Mouse (Mus musculus) lung, embryonic 16.5 days (tissue): ENCODE data around the gene Timp3. TPM values are rescaled to one million over a fixed set of nuclear protein-coding genes. Genes with fewer than 3 reads are reported as not detected.

Experiments
- ATAC-seq: fragments of 200-750 bp; cut with Nextera tagmentation; 2 replicates; pipeline ENCODE4 v1.8.0; 2017; ENCODE audit warnings: low read depth, mild to moderate bottlenecking, moderate library complexity
- H3K27ac ChIP-seq: fragments of 300-500 bp; sonication (generic); 2 replicates; pipeline ENCODE4 v1.5.1; 2014; ENCODE audit warnings: mild to moderate bottlenecking, control low read depth, low read length
- H3K27me3 ChIP-seq: fragments of 300-500 bp; sonication (generic); 2 replicates; pipeline ENCODE4 v1.6.1; 2014; ENCODE audit warnings: low read depth, low read length, mixed read lengths; ENCODE audit not compliant: control insufficient read depth, insufficient read depth
- H3K36me3 ChIP-seq: fragments of 300-500 bp; sonication (generic); 2 replicates; pipeline ENCODE4 v1.6.1; 2014; ENCODE audit warnings: low read length; ENCODE audit not compliant: control insufficient read depth, insufficient read depth
- H3K4me1 ChIP-seq: fragments of 300-500 bp; sonication (generic); replicated peaks from 2 replicates; pipeline ENCODE4 v1.6.1; 2014; ENCODE audit warnings: low read length, mixed read lengths; ENCODE audit not compliant: control insufficient read depth, insufficient read depth
- H3K4me2 ChIP-seq: fragments of 300-500 bp; sonication (generic); 2 replicates; pipeline ENCODE4 v1.6.1; 2014; ENCODE audit warnings: low read depth, low read length, control low read depth
- H3K4me3 ChIP-seq: fragments of 300-500 bp; sonication (generic); 2 replicates; pipeline ENCODE4 v1.5.1; 2014; ENCODE audit warnings: mild to moderate bottlenecking, low read length, control low read depth
- H3K9ac ChIP-seq: fragments of 300-500 bp; sonication (generic); 2 replicates; pipeline ENCODE4 v1.6.1; 2014; ENCODE audit warnings: low read length, control low read depth
- H3K9me3 ChIP-seq: fragments of 300-500 bp; sonication (generic); 2 replicates; pipeline ENCODE4 v1.6.1; 2016; ENCODE audit warnings: low read length; ENCODE audit not compliant: control insufficient read depth
- WGBS: fragments of 180-500 bp; shearing (Covaris S2); extraction: QIAGEN DNeasy Blood & Tissue Kit; methylation state at CpG from one replicate; pipeline ENCODE4 v1.1.7; 2014; 5-methylcytosine and 5-hydroxymethylcytosine counted together
- polyA plus RNA-seq: library from polyadenylated mRNA; unstranded; fragments of >200 nt; fragmentation: Nextera tagmentation; extraction: Ambion mirVana; gene quantifications from 2 replicates; pipeline ENCODE4 v1.2.1, GENCODE M21; 2015

Timp3 gene
- polyA plus RNA-seq, 1 experiment from 2014 or later = 90.5 TPM

DNA sequence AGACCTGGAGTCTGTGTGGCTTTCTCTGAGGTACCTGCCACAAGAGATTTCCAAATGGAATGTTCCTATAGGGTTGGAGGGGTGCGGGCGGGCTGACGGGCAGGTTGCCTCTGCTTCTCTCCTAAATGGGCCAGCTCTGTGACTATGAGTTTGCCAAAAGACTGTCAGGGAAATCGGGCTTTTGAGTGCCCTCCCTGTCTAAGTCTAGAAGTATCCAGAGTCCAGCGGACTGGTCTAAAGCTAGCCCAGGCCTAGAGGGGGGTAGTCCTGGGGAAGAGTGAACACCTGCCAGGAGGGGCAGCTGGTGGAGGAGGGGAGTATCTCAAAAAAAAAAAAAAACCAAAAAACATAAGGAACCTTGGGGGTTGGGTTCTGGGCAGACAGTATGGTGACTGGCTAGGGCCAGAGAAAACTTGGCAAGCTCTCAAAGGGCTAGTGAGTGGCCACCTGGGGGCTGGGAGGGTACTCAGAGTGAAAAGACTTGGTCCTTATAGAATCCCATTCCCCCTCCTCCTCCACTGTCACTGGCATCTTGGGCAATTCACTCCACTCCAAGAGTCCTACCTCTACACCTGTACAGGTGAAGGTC is 18.5 kb downstream of the Timp3 start:
- H3K27ac ChIP-seq = no peak overlapping the region
- no peak overlapping the region for H3K9ac ChIP-seq
- no peaks in the 10 kb centered on the region for H3K27me3 ChIP-seq
- no peak overlapping the region for H3K4me3 ChIP-seq
- no peaks in the 10 kb centered on the region for H3K9me3 ChIP-seq
- H3K4me2 ChIP-seq = no peak overlapping the region
- no peak for ATAC-seq
- H3K4me1 ChIP-seq = no peaks in the 10 kb centered on the region; the same call in 1 of the 2 replicates
- 82% methylated on average over 5 of the region's 5 CpGs for WGBS
- no peaks in the 10 kb centered on the region for H3K36me3 ChIP-seq

DNA sequence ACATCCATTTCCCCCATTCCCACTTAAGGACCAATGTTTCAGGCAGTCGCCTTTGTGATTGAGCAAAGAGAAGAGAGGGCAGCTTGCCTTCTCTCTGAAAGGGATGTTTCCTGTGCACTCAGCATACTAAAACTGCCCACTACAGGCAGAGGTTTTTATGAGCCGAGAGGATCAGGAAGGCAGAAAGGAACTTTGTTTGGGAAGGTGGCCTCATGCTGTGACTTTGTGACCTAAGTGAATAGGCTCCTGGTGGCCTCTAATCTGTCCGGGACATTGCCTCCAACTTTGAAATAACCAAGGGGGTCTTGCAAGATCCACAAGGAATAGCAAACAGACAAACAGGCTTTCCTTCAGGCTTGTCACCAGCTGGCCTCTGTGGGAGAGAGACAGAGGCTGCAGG is 19.4 kb downstream of the Timp3 start:
- no peak overlapping the region for H3K4me3 ChIP-seq
- H3K27me3 ChIP-seq = no peaks in the 10 kb centered on the region
- H3K9ac ChIP-seq = no peak overlapping the region
- no peaks in the 10 kb centered on the region for H3K9me3 ChIP-seq
- WGBS = 54% methylated on average over 3 of the region's 3 CpGs
- no peaks in the 10 kb centered on the region; the same call in 1 of the 2 replicates for H3K4me1 ChIP-seq
- no peak for ATAC-seq
- H3K4me2 ChIP-seq = no peak overlapping the region
- H3K27ac ChIP-seq = no peak overlapping the region
- H3K36me3 ChIP-seq = no peaks in the 10 kb centered on the region

DNA sequence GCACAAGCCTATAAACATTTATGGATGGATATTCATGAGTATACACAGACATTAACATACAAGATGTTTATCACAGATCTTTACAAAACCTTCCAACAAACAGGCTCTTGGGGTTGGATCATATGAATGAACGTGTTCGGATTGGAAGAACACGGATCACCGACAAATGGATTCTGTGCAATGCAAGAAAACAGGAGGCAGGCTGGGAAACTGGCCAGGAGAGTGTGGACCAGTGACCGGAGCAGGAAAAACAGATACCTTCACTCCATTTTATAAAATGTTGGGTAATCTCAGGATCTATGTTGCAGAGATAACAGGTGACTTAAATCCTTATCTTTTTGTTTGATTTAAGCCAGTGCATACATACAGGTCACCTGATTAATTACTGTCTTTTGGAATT is 20.0 kb downstream of the Timp3 start:
- no peak overlapping the region for H3K4me2 ChIP-seq
- H3K36me3 ChIP-seq = no peaks in the 10 kb centered on the region
- no peaks in the 10 kb centered on the region for H3K9me3 ChIP-seq
- no peaks in the 10 kb centered on the region for H3K4me1 ChIP-seq
- no peak overlapping the region for H3K27ac ChIP-seq
- ATAC-seq = no peak
- H3K4me3 ChIP-seq = no peak overlapping the region
- WGBS = 77% methylated on average over 5 of the region's 5 CpGs
- no peak overlapping the region for H3K9ac ChIP-seq
- H3K27me3 ChIP-seq = no peaks in the 10 kb centered on the region

DNA sequence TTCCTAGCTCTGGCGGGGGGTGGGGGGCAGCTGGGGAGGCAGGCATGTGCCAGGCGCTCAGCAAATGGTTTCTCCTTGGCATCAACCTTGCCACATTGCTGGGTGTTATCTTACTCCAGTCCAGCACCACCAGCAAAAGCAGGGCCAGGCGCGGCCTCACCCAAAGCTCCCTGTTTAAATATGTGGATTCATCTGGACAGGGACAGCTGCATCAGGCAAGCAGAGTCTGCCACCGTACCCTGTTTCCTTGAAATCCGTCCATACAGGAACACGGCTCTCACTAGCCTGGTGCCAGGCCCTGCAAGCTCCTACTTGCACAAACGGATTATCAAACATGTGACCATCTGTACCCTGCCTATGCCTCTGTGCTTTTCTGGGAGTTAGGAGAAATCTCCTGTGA is 21.0 kb downstream of the Timp3 start:
- no peak for ATAC-seq
- no peak overlapping the region for H3K4me2 ChIP-seq
- no peak overlapping the region for H3K9ac ChIP-seq
- H3K27me3 ChIP-seq = no peaks in the 10 kb centered on the region
- no peaks in the 10 kb centered on the region for H3K9me3 ChIP-seq
- H3K27ac ChIP-seq = no peak overlapping the region
- no peaks in the 10 kb centered on the region for H3K36me3 ChIP-seq
- WGBS = 83% methylated on average over 8 of the region's 8 CpGs
- no peak overlapping the region for H3K4me3 ChIP-seq
- H3K4me1 ChIP-seq = no peaks in the 10 kb centered on the region

DNA sequence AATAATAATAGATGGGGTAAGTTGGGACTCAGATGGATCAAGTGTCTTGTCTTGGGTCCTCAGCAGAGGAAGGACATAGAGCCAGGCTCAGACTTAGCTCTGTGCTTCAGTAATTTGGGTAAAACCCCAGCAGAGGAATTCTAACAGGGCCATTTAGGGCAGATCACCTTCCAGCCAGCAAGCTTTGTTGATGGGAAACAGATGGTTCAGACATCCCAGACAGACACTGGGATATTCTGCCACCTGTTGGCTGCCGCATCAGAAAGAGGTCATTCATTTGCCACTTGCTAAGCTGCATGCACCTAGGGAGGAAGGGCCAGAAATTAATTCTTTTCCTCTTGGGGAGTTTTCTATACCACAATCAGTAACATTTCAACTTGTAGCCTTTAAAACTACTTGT is 21.8 kb downstream of the Timp3 start:
- no peak overlapping the region for H3K27ac ChIP-seq
- no peaks in the 10 kb centered on the region for H3K36me3 ChIP-seq
- H3K4me2 ChIP-seq = no peak overlapping the region
- no peak overlapping the region for H3K9ac ChIP-seq
- ATAC-seq = no peak
- no peak overlapping the region for H3K4me3 ChIP-seq
- H3K9me3 ChIP-seq = no peaks in the 10 kb centered on the region
- H3K27me3 ChIP-seq = no peaks in the 10 kb centered on the region
- WGBS = 67% methylated on average over 1 of the region's 1 CpGs
- no peaks in the 10 kb centered on the region for H3K4me1 ChIP-seq

DNA sequence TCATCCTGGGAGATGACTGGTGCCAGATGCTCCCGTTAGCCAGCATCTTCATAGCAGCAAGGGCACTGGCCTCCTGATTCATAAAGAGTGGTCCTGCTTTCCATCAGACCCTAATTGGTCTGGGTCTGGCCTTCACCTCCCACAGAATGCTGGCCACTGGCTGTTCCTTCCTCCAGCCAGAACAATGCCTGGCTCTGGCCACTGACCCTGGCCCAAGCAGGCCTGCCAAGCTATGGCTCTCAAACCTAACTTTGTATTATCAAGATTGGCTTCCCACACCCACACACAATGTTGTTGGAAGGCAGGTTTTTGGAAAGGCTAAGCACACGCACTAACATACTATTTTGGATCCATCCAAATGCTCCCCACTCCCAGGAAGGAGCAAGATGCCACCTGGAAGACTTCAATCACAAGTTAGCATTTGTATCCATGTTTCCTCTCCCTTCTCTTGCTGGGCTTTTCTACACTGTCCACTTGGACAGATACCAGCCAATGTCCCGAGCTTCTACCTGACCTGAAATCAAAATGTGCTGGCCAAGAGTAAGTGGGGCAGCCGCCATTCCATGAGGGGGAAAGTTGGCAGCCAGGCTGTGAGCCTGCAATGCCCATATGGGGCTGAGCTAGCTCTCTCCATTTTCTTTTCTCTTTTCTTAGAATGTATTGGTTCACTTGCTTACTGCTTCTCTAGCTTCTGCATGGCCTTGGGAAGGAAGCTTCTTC is 23.3 kb downstream of the Timp3 start:
- H3K27me3 ChIP-seq = no peaks in the 10 kb centered on the region
- no peak overlapping the region for H3K27ac ChIP-seq
- no peak overlapping the region for H3K9ac ChIP-seq
- no peaks in the 10 kb centered on the region for H3K9me3 ChIP-seq
- no peaks in the 10 kb centered on the region for H3K36me3 ChIP-seq
- H3K4me2 ChIP-seq = no peak overlapping the region
- WGBS = 71% methylated on average over 4 of the region's 4 CpGs
- ATAC-seq = no peak
- H3K4me3 ChIP-seq = no peak overlapping the region
- no peaks in the 10 kb centered on the region for H3K4me1 ChIP-seq

DNA sequence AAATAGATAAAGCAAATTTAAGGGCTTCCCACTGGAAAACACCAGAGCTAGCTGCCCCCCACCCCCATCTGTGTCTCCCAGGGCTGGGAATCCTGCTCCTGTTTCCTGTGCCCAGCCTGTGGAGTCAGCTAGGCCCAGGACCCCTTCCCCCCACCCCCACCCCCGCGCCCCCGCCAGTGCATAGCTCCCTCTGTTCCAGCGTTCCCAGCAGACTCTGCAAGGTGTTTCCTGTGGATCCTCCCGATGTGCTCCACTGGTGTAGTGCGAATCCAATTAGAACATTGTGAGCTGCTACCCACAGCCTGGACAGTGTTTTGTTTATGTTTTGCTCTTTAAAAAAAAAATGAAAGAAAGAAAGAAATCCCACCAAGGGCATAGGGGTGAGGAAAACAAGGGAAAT is 25.1 kb downstream of the Timp3 start:
- H3K27ac ChIP-seq = peak overlapping the region; percentile 36; the same call in 1 of the 2 replicates
- 39% methylated on average over 6 of the region's 6 CpGs for WGBS
- H3K9ac ChIP-seq = no peak overlapping the region
- ATAC-seq = peak; percentile 61
- H3K4me2 ChIP-seq = no peak overlapping the region
- peaks cover 12% of the 10 kb centered on the region for H3K4me1 ChIP-seq
- H3K27me3 ChIP-seq = no peaks in the 10 kb centered on the region
- H3K9me3 ChIP-seq = no peaks in the 10 kb centered on the region
- no peaks in the 10 kb centered on the region for H3K36me3 ChIP-seq
- H3K4me3 ChIP-seq = no peak overlapping the region

DNA sequence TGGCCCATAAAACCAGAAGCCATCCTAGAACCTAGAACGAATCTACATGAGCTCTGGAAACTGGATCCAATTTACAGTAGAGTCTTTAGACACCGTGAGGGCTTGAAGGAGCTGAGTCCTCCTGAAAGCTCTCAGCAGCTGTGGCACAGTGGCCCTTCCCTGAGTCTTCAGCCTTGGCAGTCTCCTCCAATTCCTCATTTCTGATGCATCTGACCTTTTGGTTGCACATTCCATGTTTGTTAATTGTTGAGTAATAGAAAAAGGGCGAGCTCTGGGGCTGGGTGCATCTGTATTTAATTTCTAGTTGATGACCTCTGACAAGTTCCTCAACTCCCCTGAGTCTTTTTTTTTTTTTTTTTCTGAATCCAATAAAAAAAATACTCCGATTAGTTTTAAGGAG is 28.0 kb downstream of the Timp3 start:
- Histone ChIP-seq H3K9ac (no peak overlapping the region), H3K27me3 (no peaks in the 10 kb centered on the region), H3K4me3 (no peak overlapping the region), H3K27ac (no peak overlapping the region), H3K36me3 (no peaks in the 10 kb centered on the region), H3K4me2 (no peak overlapping the region), H3K4me1 (peaks cover 36% of the 10 kb centered on the region), H3K9me3 (no peaks in the 10 kb centered on the region)
- 93% methylated on average over 4 of the region's 4 CpGs for WGBS
- no peak for ATAC-seq

DNA sequence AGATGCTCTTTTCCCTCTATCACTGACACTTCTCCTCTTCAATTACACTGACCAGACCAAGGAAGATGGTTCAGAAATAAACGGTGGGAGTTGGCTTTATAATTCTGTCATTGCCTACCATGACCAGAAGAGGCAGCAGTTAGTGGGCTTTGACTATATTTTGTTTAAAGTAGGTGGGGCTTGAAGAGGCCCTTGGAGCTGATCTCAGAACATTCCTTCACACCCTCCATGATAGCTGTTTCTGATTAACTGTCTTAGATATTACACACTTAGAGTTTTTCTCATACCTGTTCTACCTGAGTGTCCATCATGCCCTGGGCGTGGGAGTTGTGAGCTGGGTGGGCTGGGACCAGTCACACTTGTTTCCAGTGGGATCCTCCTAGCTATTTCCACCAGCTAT is 28.5 kb downstream of the Timp3 start:
- ATAC-seq = no peak; the same call in 1 of the 2 replicates
- WGBS = 61% methylated on average over 2 of the region's 2 CpGs
- H3K9ac ChIP-seq = no peak overlapping the region
- no peak overlapping the region for H3K4me2 ChIP-seq
- no peaks in the 10 kb centered on the region for H3K27me3 ChIP-seq
- H3K4me3 ChIP-seq = no peak overlapping the region
- H3K36me3 ChIP-seq = no peaks in the 10 kb centered on the region
- H3K27ac ChIP-seq = no peak overlapping the region
- no peaks in the 10 kb centered on the region for H3K9me3 ChIP-seq
- H3K4me1 ChIP-seq = peaks cover 40% of the 10 kb centered on the region
